Mouse (Mus musculus): Measurements from ENCODE around the gene Gm32802. TPM values are rescaled to one million over a fixed set of nuclear protein-coding genes. Genes with fewer than 3 reads are reported as not detected.
"Not testable (repeated sequence)": the region's sequence is repeated elsewhere in the genome, so short reads cannot be mapped to it uniquely, and the experiment has no call there.

Gm32802 gene
- polyA plus RNA-seq, 1 experiment from 2014 or later = not detected

DNA sequence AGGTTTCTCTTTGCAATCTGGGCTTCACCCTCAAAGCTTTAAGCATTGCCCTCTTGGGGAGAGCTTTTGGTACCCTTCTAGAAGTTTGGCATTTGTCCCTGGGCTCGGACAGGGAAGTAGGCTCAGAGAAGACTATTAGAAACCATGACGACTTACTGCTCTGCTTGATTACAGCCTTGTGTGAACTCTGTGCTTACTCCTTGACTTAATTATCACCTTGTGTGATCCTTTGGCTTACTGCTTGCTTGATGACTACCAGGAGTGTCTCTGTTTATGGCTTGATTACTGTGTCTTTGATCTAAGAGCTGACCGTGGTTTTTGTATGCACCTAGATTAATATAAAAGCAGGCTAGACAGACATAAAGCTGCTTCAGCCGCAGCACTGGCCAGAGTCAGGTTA is 19.6 kb downstream of the Gm32802 start:
- WGBS = no CpG with 5 or more reads among the region's 4 CpGs
- not testable (repeated sequence) for H3K9me3 ChIP-seq (ENCODE audit: control insufficient read depth, low read length)

DNA sequence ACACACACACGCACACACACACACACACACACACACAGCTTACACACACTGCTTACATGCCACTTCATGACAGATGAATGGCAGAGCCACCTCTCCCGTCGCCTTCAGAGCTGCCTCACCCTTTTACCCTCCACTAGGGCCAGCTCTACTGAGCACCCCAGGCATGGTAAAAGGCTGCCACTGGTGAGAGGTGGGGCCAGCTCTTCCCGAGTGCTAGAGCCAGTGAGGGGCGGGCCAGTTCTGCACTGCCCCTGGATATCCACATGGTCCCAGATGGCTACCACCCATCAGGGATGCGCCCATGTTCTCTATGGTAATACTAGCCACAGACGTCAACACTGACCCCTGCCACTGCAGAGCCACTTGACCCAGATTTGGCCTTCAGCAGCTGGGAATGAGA is 24.1 kb downstream of the Gm32802 start:
- H3K9me3 ChIP-seq (ENCODE audit: control insufficient read depth, low read length); H3K9ac ChIP-seq (ENCODE audit: low read length); H3K4me3 ChIP-seq (ENCODE audit: low read length); H3K27ac ChIP-seq (ENCODE audit: low read length); H3K36me3 ChIP-seq (ENCODE audit: control insufficient read depth, insufficient read depth, low read length); H3K4me1 ChIP-seq (replicated peaks; ENCODE audit: control insufficient read depth, insufficient read depth, low read length); H3K27me3 ChIP-seq (ENCODE audit: control insufficient read depth, insufficient read depth, low read depth, low read length); H3K4me2 ChIP-seq (ENCODE audit: low read depth, low read length): not testable (repeated sequence)
- 56% methylated on average over 6 of the region's 7 CpGs for WGBS
- peak; percentile 28; the same call in 1 of the 2 replicates for ATAC-seq (ENCODE audit: low read depth)

More for the DNA sequence above, 19.6 kb downstream of the Gm32802 start:
- not testable (repeated sequence) for H3K36me3 ChIP-seq (ENCODE audit: control insufficient read depth, insufficient read depth, low read length); H3K27ac ChIP-seq (ENCODE audit: low read length); H3K4me2 ChIP-seq (ENCODE audit: low read depth, low read length); H3K4me1 ChIP-seq (replicated peaks; ENCODE audit: control insufficient read depth, insufficient read depth, low read length); ATAC-seq (ENCODE audit: low read depth); H3K4me3 ChIP-seq (ENCODE audit: low read length); H3K27me3 ChIP-seq (ENCODE audit: control insufficient read depth, insufficient read depth, low read depth, low read length); H3K9ac ChIP-seq (ENCODE audit: low read length)

DNA sequence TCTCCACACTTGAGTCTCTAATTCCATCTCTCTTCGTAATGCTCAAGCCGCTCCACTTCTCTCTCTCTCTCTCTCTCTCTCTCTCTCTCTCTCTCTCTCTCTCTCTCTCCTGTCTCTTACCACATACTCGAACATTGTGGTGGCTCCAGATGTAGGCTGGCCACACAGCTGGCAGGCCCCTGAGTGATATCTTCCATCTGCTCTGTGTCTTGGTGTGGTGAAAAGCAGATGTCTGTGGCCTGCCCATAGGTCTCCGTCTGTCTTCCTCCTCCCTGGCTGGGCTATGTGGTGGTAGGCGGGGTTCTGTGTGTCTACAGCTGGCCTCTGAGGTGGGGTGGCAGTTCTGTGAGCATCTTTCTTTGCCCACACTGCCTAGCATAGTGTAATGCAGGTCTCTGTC is 24.5 kb downstream of the Gm32802 start:
- H3K4me3 ChIP-seq (ENCODE audit: low read length); H3K27ac ChIP-seq (ENCODE audit: low read length); H3K4me2 ChIP-seq (ENCODE audit: low read depth, low read length); H3K36me3 ChIP-seq (ENCODE audit: control insufficient read depth, insufficient read depth, low read length); H3K4me1 ChIP-seq (replicated peaks; ENCODE audit: control insufficient read depth, insufficient read depth, low read length); H3K9me3 ChIP-seq (ENCODE audit: control insufficient read depth, low read length); H3K27me3 ChIP-seq (ENCODE audit: control insufficient read depth, insufficient read depth, low read depth, low read length); H3K9ac ChIP-seq (ENCODE audit: low read length): not testable (repeated sequence)
- WGBS = 69% methylated on average over 2 of the region's 5 CpGs
- 0 out of 2 replicates have a peak, but pooled peaks have one; percentile 15 for ATAC-seq (ENCODE audit: low read depth)

DNA sequence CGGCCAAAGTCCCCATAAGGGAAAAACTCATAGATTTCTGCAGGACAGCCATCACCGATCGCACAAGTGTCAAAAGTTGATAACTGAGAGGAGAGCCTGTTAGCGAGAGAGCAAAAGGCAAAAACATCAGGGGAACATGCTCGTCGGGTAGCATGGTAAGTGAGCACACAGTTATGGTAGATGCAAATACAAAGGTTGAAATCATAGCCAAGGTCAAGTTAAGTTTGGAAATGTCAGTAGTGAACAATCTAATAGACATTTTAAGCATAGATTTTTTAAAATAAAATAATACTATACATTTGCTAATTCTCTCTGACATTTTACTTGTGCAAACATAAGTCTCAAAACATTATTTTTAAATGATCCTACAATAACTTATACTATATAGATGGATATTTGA is 36.5 kb downstream of the Gm32802 start, which contains the start of gene Iltifb:
Iltifb (minus strand) TSS at position 101 of the 400 bp plus-strand sequence.
- no peak for ATAC-seq (ENCODE audit: low read depth)
- H3K4me1 ChIP-seq (replicated peaks; ENCODE audit: control insufficient read depth, insufficient read depth, low read length) = no peaks in the 10 kb centered on the region
- no peaks in the 10 kb centered on the region for H3K36me3 ChIP-seq (ENCODE audit: control insufficient read depth, insufficient read depth, low read length)
- H3K4me2 ChIP-seq (ENCODE audit: low read depth, low read length) = no peak within 1 kb of the TSS
- no peak within 1 kb of the TSS for H3K4me3 ChIP-seq (ENCODE audit: low read length)
- H3K27me3 ChIP-seq (ENCODE audit: control insufficient read depth, insufficient read depth, low read depth, low read length) = no peaks in the 10 kb centered on the region
- WGBS = 75% methylated on average over 6 of the region's 6 CpGs
- no peaks in the 10 kb centered on the region for H3K9me3 ChIP-seq (ENCODE audit: control insufficient read depth, low read length)
- H3K27ac ChIP-seq (ENCODE audit: low read length) = no peak within 1 kb of the TSS
- no peak within 1 kb of the TSS for H3K9ac ChIP-seq (ENCODE audit: low read length)

DNA sequence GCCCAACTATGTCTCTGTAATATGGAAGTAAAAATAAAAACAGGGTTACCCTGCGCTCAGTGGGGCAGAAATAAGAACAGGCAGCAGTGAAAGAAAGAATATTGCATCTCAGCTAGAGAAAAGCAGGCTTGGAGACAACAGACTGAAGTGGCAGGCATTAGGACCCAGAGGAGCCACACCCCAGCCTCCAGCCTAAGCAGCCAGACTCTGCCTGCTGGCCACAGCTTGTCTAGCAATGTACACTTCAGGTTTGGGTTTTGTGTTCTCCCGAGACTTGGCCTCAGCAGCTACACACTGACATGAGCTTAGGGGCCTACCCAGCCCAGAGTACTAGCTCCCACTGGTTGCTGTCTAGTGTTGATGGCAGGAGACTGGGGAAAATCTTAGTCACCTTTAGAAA is 43.6 kb downstream of the Gm32802 start:
- ATAC-seq (ENCODE audit: low read depth) = peak; percentile 36; the same call in 1 of the 2 replicates
- not testable (repeated sequence) for H3K27me3 ChIP-seq (ENCODE audit: control insufficient read depth, insufficient read depth, low read depth, low read length); H3K4me1 ChIP-seq (replicated peaks; ENCODE audit: control insufficient read depth, insufficient read depth, low read length); H3K4me3 ChIP-seq (ENCODE audit: low read length); H3K4me2 ChIP-seq (ENCODE audit: low read depth, low read length); H3K36me3 ChIP-seq (ENCODE audit: control insufficient read depth, insufficient read depth, low read length); H3K9me3 ChIP-seq (ENCODE audit: control insufficient read depth, low read length); H3K9ac ChIP-seq (ENCODE audit: low read length); H3K27ac ChIP-seq (ENCODE audit: low read length)
- WGBS = 37% methylated on average over 2 of the region's 2 CpGs

Other genes with a start within 250 kb of the Gm32802 start
- gene Mdm1, start 116.9 kb upstream of the Gm32802 start, polyA plus RNA-seq (2015; fragmentation: Nextera tagmentation; extraction: Ambion mirVana) = 42.8 and 44.5 TPM in 2 replicates
- gene Il22, start 53.7 kb upstream of the Gm32802 start, polyA plus RNA-seq (2015; fragmentation: Nextera tagmentation; extraction: Ambion mirVana) = not detected in 2 replicates
- not detected in 2 replicates for gene Gm32717, start 17.9 kb upstream of the Gm32802 start, polyA plus RNA-seq (2015; fragmentation: Nextera tagmentation; extraction: Ambion mirVana)
- gene Iltifb, start 36.4 kb downstream of the Gm32802 start, polyA plus RNA-seq (2015; fragmentation: Nextera tagmentation; extraction: Ambion mirVana) = not detected in 2 replicates
- not detected in 2 replicates for gene Gm9040, start 68.3 kb downstream of the Gm32802 start, polyA plus RNA-seq (2015; fragmentation: Nextera tagmentation; extraction: Ambion mirVana)
- not detected in 2 replicates for gene Gm9044, start 73.7 kb downstream of the Gm32802 start, polyA plus RNA-seq (2015; fragmentation: Nextera tagmentation; extraction: Ambion mirVana)
- 0.06 TPM in 1 of 2 replicates, not detected in the other for gene Gm9045, start 79.1 kb downstream of the Gm32802 start, polyA plus RNA-seq (2015; fragmentation: Nextera tagmentation; extraction: Ambion mirVana)
- not detected in 2 replicates for gene Gm9046, start 84.6 kb downstream of the Gm32802 start, polyA plus RNA-seq (2015; fragmentation: Nextera tagmentation; extraction: Ambion mirVana)
- not detected in 2 replicates for gene Gm9048, start 90.0 kb downstream of the Gm32802 start, polyA plus RNA-seq (2015; fragmentation: Nextera tagmentation; extraction: Ambion mirVana)
- 0.06 TPM in 1 of 2 replicates, not detected in the other for gene Gm9049, start 95.4 kb downstream of the Gm32802 start, polyA plus RNA-seq (2015; fragmentation: Nextera tagmentation; extraction: Ambion mirVana)
- not detected in 2 replicates for gene Ifng, start 182.4 kb downstream of the Gm32802 start, polyA plus RNA-seq (2015; fragmentation: Nextera tagmentation; extraction: Ambion mirVana)